8 mouse cellular contexts compared by ENCODE assay signal in genomic region chr3:68563922-68564321, GRCm38 (mm10).
DNase-seq lines count a peak whose midpoint lies in the region; ATAC-seq and TF ChIP-seq lines count a peak whose summit lies in the region.
"Had no signal": no experiment of that assay in that cellular context is flagged by ENCODE, and none has a peak within 500 bp of the region (broad histone marks: within the 10 kb centered on the region; RNA-seq: fewer than 3 reads in every experiment).

No protein-coding gene starts in this region.

- POLR2A ChIA-PET in Patski (lab: Charles Lee): no interaction called here

- CTCF ChIA-PET in Patski (lab: Charles Lee): interaction anchor here (1.0 to 10.8 kb wide), 3 partner anchors 17 to 60 kb away, joined by 3 to 102 read pairs (median 3); no protein-coding TSS in a partner anchor

- TF ChIP-seq EP300 in lung, postnatal 0 days (IDR thresholded peaks at IDR 0.05): no peak

- 40% methylated on average over 8 of the region's 8 CpGs for WGBS in lung, postnatal 0 days
- WGBS in embryonic facial prominence, embryonic 10.5 days: 87% methylated on average over 8 of the region's 8 CpGs

- peak; percentile 93 for ATAC-seq in Patski
- ATAC-seq in lung, postnatal 0 days: peak; percentile 28; the same call in 1 of the 2 replicates

- no peaks in the 10 kb centered on the region for H3K27me3 ChIP-seq in Patski
- H3K27me3 ChIP-seq in lung, postnatal 0 days (replicated peaks; ENCODE audit: insufficient read depth, low read length): no peaks in the 10 kb centered on the region
- no peaks in the 10 kb centered on the region for H3K27me3 ChIP-seq in embryonic facial prominence, embryonic 10.5 days (replicated peaks; ENCODE audit: low read depth, poor library complexity, severe bottlenecking)
- H3K27me3 ChIP-seq: lung, embryonic 15.5 days had no signal

- TF ChIP-seq CTCF in Patski (IDR thresholded peaks at IDR 0.05): no peak
- TF ChIP-seq CTCF in brain, embryonic 14.5 days (IDR thresholded peaks at IDR 0.05; ENCODE audit: borderline replicate concordance, extremely low read depth, insufficient read depth, insufficient read length): no peak
- no peak for TF ChIP-seq CTCF in lung, postnatal 0 days (IDR thresholded peaks at IDR 0.05)

- in situ Hi-C loops in Patski (cut with MboI; ENCODE audit: low pct_unique_long_range_greater_than_20kb): no loop called here

- H3K9me3 ChIP-seq in lung, postnatal 0 days (ENCODE audit: low read length): no peaks in the 10 kb centered on the region
- H3K9me3 ChIP-seq in embryonic facial prominence, embryonic 10.5 days: no peaks in the 10 kb centered on the region
- H3K9me3 ChIP-seq: lung, embryonic 15.5 days had no signal

- no peak for TF ChIP-seq POLR2A in brain, embryonic 14.5 days (IDR thresholded peaks at IDR 0.05; ENCODE audit: borderline replicate concordance, extremely low read depth, insufficient read depth, insufficient read length, poor library complexity, severe bottlenecking)

- no peak overlapping the region for H3K9ac ChIP-seq in lung, postnatal 0 days (replicated peaks; ENCODE audit: low read depth)
- H3K9ac ChIP-seq: lung, embryonic 15.5 days had no signal

- no peak overlapping the region for H3K4me2 ChIP-seq in lung, postnatal 0 days (replicated peaks; ENCODE audit: low read depth, low read length)
- H3K4me2 ChIP-seq: lung, embryonic 15.5 days had no signal

- peak; percentile 56 to 70 for DNase-seq in kidney, postnatal 36 days
- no peak for DNase-seq in kidney, postnatal 14 days
- peak; percentile 92 for DNase-seq in Patski (ENCODE audit: low read depth, low spot score)
- DNase-seq in brain, embryonic 14.5 days (ENCODE audit: low read depth): peak; percentile 93
- peak; percentile 42 for DNase-seq in lung, postnatal 0 days (ENCODE audit: low spot score)
- no peak for DNase-seq in embryonic facial prominence, embryonic 10.5 days (ENCODE audit: low spot score)
- DNase-seq in retina, embryonic 14.5 days (ENCODE audit: low spot score): no peak

- no peaks in the 10 kb centered on the region for H3K36me3 ChIP-seq in lung, postnatal 0 days (ENCODE audit: insufficient read depth, low read length)
- H3K36me3 ChIP-seq in embryonic facial prominence, embryonic 10.5 days (replicated peaks): no peaks in the 10 kb centered on the region
- H3K36me3 ChIP-seq: lung, embryonic 15.5 days had no signal

- no peak overlapping the region for H3K4me3 ChIP-seq in lung, postnatal 0 days (ENCODE audit: low read depth, low read length)
- H3K4me3 ChIP-seq in embryonic facial prominence, embryonic 10.5 days: no peak overlapping the region
- H3K4me3 ChIP-seq: lung, embryonic 15.5 days had no signal

- H3K4me1 ChIP-seq in lung, postnatal 0 days (ENCODE audit: insufficient read depth, low read depth, low read length): no peaks in the 10 kb centered on the region
- H3K4me1 ChIP-seq in embryonic facial prominence, embryonic 10.5 days: peaks cover 23% of the 10 kb centered on the region

- no peak overlapping the region for H3K27ac ChIP-seq in lung, postnatal 0 days (ENCODE audit: low read length)
- no peak overlapping the region for H3K27ac ChIP-seq in embryonic facial prominence, embryonic 10.5 days (replicated peaks)
- H3K27ac ChIP-seq: lung, embryonic 15.5 days had no signal

Comparison
In these comparisons a context has a peak if more than half of its experiments do, and no peak if none do; other contexts are left out.
1. DNase-seq: peak in kidney, postnatal 36 days (2 of 2), Patski (single experiment), brain, embryonic 14.5 days (single experiment) and lung, postnatal 0 days (single experiment); none in kidney, postnatal 14 days (single experiment), embryonic facial prominence, embryonic 10.5 days (single experiment) and retina, embryonic 14.5 days (single experiment).